Mouse (Mus musculus) embryonic facial prominence, embryonic 10.5 days (tissue): ENCODE data around the gene Dnah8. TPM values are rescaled to one million over a fixed set of nuclear protein-coding genes. Genes with fewer than 3 reads are reported as not detected.

Experiments
- DNase-seq: peaks from one replicate; pipeline ENCODE4 v3.0.0-alpha.2; 2017; ENCODE audit warnings: low spot score
- H3K27ac ChIP-seq: fragments of 300-500 bp; sonication (generic); replicated peaks from 2 replicates; pipeline ENCODE4 v1.5.1; 2016; ENCODE audit warnings: mild to moderate bottlenecking
- H3K27me3 ChIP-seq: fragments of 300-500 bp; sonication (generic); replicated peaks from 2 replicates; pipeline ENCODE4 v1.6.1; 2016; ENCODE audit warnings: low read depth, mild to moderate bottlenecking; ENCODE audit not compliant: poor library complexity, severe bottlenecking
- H3K36me3 ChIP-seq: fragments of 300-500 bp; sonication (generic); replicated peaks from 2 replicates; pipeline ENCODE4 v1.6.1; 2016; ENCODE audit warnings: mild to moderate bottlenecking, moderate library complexity
- H3K4me1 ChIP-seq: fragments of 300-500 bp; sonication (generic); 2 replicates; pipeline ENCODE4 v1.6.1; 2016
- H3K4me3 ChIP-seq: fragments of 300-500 bp; sonication (generic); 2 replicates; pipeline ENCODE4 v1.5.1; 2016; ENCODE audit warnings: mild to moderate bottlenecking, moderate library complexity
- H3K9me3 ChIP-seq: fragments of 300-500 bp; sonication (generic); 2 replicates; pipeline ENCODE4 v1.6.1; 2016; ENCODE audit warnings: mild to moderate bottlenecking
- WGBS: fragments of 180-500 bp; shearing (Covaris S2); methylation state at CpG from one replicate; pipeline ENCODE4 v1.1.7; 2016; 5-methylcytosine and 5-hydroxymethylcytosine counted together
- polyA plus RNA-seq: library from polyadenylated mRNA; unstranded; fragments of >200 nt; fragmentation: Nextera tagmentation; extraction: Ambion mirVana; gene quantifications from 2 replicates; pipeline ENCODE4 v1.2.1, GENCODE M21; 2016

The Dnah8 gene
- polyA plus RNA-seq, 1 experiment from 2014 or later, result 0.88 TPM

GRCm38 (mm10) chr17:30881001-30881400, 256.8 kb downstream of the Dnah8 start:
- Histone ChIP-seq H3K9me3 (0 out of 2 replicates have a peak, but pooled peaks cover 3% of the 10 kb centered on the region), H3K27ac (no peak overlapping the region), H3K4me1 (peaks cover 14% of the 10 kb centered on the region), H3K27me3 (peaks cover 7% of the 10 kb centered on the region), H3K36me3 (no peaks in the 10 kb centered on the region), H3K4me3 (no peak overlapping the region)
- DNase-seq, result no peak
- WGBS, result 52% methylated on average over 2 of the region's 2 CpGs

DNA sequence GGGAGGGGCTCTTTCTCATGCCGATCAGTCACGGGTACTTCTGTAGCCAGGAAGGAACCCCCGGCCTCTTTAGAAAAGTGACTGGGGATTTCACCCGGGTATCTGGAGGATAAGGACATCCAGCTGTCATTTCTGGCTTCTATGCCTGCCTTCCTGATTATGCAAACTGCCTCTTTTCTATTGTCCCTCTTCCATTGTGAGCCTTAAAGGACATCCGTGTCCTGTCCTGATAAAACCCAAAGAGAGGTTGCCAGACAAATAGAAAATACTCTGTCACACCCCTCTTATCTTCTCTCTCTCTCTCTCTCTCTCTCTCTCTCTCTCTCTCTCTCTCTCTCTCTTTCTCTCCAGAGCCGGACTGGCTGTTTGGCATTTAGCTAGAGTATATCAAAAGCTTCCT, 258.1 kb downstream of the Dnah8 start:
- Histone ChIP-seq H3K36me3 (no peaks in the 10 kb centered on the region), H3K9me3 (0 out of 2 replicates have a peak, but pooled peaks cover 3% of the 10 kb centered on the region), H3K27me3 (peaks cover 7% of the 10 kb centered on the region), H3K4me3 (no peak overlapping the region), H3K4me1 (peaks cover 14% of the 10 kb centered on the region), H3K27ac (no peak overlapping the region)
- DNase-seq, result no peak
- 8% methylated on average over 6 of the region's 6 CpGs for WGBS

DNA sequence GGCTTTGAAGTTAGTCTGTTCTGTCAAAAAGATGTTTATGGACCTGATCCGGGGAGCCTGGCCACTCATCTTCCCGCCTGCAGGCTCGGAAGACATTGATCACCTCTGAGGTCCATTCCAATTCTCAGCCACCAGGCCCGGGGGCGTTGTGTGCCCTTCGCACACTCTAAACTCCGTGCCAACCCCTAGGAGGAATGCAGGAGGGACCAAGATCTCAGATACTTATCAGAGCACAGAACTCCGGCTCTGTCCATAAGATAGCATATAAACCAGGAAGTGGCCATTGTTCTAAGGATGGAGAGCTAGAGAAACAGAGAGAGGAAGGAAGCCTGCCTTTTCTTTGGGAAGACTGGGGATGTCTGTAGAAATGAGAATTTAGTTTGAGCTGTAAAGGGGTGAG, 259.4 kb downstream of the Dnah8 start:
- WGBS, result 83% methylated on average over 8 of the region's 8 CpGs

DNA sequence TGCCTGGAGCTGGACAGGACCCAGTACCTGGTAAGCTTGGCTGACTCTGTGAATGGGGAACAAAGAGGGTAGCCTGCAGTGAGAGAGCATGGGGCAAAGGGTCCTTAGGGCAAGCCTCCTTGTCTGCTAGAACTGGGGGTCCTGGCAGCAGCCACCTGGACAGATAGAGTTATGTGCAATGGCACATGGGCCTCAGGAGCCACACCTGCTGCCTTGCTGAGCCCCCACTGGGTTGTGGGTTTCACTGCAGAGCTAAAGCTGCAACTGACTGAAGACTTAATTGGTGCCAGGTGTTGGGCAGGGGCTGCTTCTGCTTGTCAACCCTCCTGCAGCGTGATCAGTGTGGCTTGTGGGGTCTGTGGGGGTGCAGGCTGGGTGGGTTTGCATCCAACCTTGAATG, 267.9 kb downstream of the Dnah8 start:
- WGBS, result 20% methylated on average over 1 of the region's 1 CpGs
- H3K4me1 ChIP-seq, result peaks cover 19% of the 10 kb centered on the region
- no peak overlapping the region for H3K4me3 ChIP-seq
- no peak overlapping the region for H3K27ac ChIP-seq
- no peaks in the 10 kb centered on the region for H3K9me3 ChIP-seq
- no peaks in the 10 kb centered on the region for H3K27me3 ChIP-seq
- DNase-seq, result peak; percentile 54
- no peaks in the 10 kb centered on the region for H3K36me3 ChIP-seq

More for the DNA sequence above, 259.4 kb downstream of the Dnah8 start:
- DNase-seq, result no peak
- no peak overlapping the region for H3K27ac ChIP-seq
- H3K4me3 ChIP-seq, result no peak overlapping the region
- peaks cover 14% of the 10 kb centered on the region for H3K4me1 ChIP-seq
- H3K36me3 ChIP-seq, result no peaks in the 10 kb centered on the region
- H3K9me3 ChIP-seq, result 0 out of 2 replicates have a peak, but pooled peaks cover 3% of the 10 kb centered on the region
- peaks cover 7% of the 10 kb centered on the region for H3K27me3 ChIP-seq

GRCm38 (mm10) chr17:30892730-30893129, 268.6 kb downstream of the Dnah8 start:
- H3K4me3 ChIP-seq, result no peak overlapping the region
- H3K36me3 ChIP-seq, result no peaks in the 10 kb centered on the region
- peaks cover 19% of the 10 kb centered on the region for H3K4me1 ChIP-seq
- H3K27me3 ChIP-seq, result no peaks in the 10 kb centered on the region
- WGBS, result 36% methylated on average over 2 of the region's 2 CpGs
- no peak overlapping the region for H3K27ac ChIP-seq
- peak; percentile 26 for DNase-seq
- H3K9me3 ChIP-seq, result no peaks in the 10 kb centered on the region

- Histone ChIP-seq H3K9me3 (0 out of 2 replicates have a peak, but pooled peaks cover 3% of the 10 kb centered on the region), H3K4me1 (peaks cover 22% of the 10 kb centered on the region), H3K36me3 (no peaks in the 10 kb centered on the region), H3K4me3 (no peak overlapping the region), H3K27ac (no peak overlapping the region), H3K27me3 (peaks cover 29% of the 10 kb centered on the region)
- 32% methylated on average over 2 of the region's 2 CpGs for WGBS
- DNase-seq, result no peak
Measured at GRCm38 (mm10) chr17:30897075-30897474, 272.9 kb downstream of the Dnah8 start.

- Histone ChIP-seq H3K4me3 (peak within 1 kb of the TSS; percentile 62), H3K27me3 (peaks cover 53% of the 10 kb centered on the region), H3K4me1 (peaks cover 12% of the 10 kb centered on the region), H3K36me3 (no peaks in the 10 kb centered on the region), H3K27ac (peak within 1 kb of the TSS; percentile 65), H3K9me3 (0 out of 2 replicates have a peak, but pooled peaks cover 3% of the 10 kb centered on the region)
- WGBS, result under 1% methylated on average over 37 of the region's 37 CpGs
- peak; percentile 23 for DNase-seq
Measured at GRCm38 (mm10) chr17:30901627-30902026, 277.5 kb downstream of the Dnah8 start, which contains the start of gene Glp1r. TSS of gene Glp1r (plus strand) at chr17:30901817.

DNA sequence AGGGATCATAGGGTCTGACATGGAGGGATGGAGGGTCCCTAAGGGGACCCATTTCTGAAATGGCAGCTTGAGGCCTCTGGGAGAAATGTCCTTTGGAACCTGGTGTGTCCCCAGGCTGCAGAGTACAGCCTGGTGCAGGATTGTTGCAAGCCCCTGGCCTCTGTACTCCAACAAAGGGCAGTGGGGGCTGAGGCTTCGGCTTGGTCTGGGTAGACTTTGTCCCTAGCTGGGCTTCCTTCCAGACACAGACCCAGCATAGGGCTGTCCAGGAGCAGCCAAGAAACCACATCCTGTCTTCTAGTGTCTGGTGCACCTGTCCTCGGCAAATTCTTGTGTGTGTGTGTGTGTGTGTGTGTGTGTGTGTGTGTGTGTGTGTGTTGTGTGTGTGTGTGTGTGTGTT, 279.9 kb downstream of the Dnah8 start:
- Histone ChIP-seq H3K27me3 (peaks cover 53% of the 10 kb centered on the region), H3K27ac (no peak overlapping the region)

GRCm38 (mm10) chr17:30907577-30907976, 283.4 kb downstream of the Dnah8 start:
- Histone ChIP-seq H3K4me1 (peaks cover 8% of the 10 kb centered on the region; the same call in 1 of the 2 replicates), H3K27ac (no peak overlapping the region), H3K9me3 (no peaks in the 10 kb centered on the region), H3K36me3 (no peaks in the 10 kb centered on the region), H3K27me3 (peaks cover 19% of the 10 kb centered on the region), H3K4me3 (no peak overlapping the region)
- DNase-seq, result no peak
- 77% methylated on average over 4 of the region's 4 CpGs for WGBS

More for the DNA sequence above, 279.9 kb downstream of the Dnah8 start:
- no peak overlapping the region for H3K4me3 ChIP-seq
- no peaks in the 10 kb centered on the region for H3K36me3 ChIP-seq
- peaks cover 14% of the 10 kb centered on the region for H3K4me1 ChIP-seq
- 91% methylated on average over 2 of the region's 2 CpGs for WGBS
- DNase-seq, result no peak
- H3K9me3 ChIP-seq, result 0 out of 2 replicates have a peak, but pooled peaks cover 3% of the 10 kb centered on the region

- no peaks in the 10 kb centered on the region for H3K36me3 ChIP-seq
- H3K9me3 ChIP-seq, result no peaks in the 10 kb centered on the region
- no peak overlapping the region for H3K27ac ChIP-seq
- WGBS, result 89% methylated on average over 27 of the region's 27 CpGs
- no peak for DNase-seq
- H3K4me1 ChIP-seq, result peaks cover 8% of the 10 kb centered on the region; the same call in 1 of the 2 replicates
- H3K27me3 ChIP-seq, result no peaks in the 10 kb centered on the region
- no peak overlapping the region for H3K4me3 ChIP-seq
Measured at GRCm38 (mm10) chr17:30910866-30911731, 286.9 kb downstream of the Dnah8 start.

DNA sequence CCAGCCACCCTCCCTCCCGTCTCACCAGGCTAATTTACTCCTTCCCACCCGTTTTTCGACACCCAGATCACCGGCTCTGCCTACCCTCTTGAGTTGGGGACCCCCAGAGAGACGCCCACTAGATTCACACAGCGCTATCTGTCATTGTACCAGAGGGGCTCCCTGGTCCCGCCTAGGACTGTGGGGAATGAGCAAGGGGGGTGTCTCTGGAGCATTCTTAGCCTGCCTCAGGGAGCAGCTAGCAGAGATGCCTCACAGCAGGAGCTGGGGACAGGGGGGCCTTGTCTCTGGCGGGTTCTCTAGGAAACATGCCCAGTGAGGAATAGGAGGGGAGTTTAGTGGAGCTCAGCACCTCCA, 287.6 kb downstream of the Dnah8 start:
- Histone ChIP-seq H3K4me3 (no peak overlapping the region), H3K4me1 (peaks cover 8% of the 10 kb centered on the region; the same call in 1 of the 2 replicates), H3K27ac (no peak overlapping the region), H3K27me3 (no peaks in the 10 kb centered on the region), H3K9me3 (no peaks in the 10 kb centered on the region), H3K36me3 (no peaks in the 10 kb centered on the region)
- DNase-seq, result no peak
- 65% methylated on average over 8 of the region's 8 CpGs for WGBS

DNA sequence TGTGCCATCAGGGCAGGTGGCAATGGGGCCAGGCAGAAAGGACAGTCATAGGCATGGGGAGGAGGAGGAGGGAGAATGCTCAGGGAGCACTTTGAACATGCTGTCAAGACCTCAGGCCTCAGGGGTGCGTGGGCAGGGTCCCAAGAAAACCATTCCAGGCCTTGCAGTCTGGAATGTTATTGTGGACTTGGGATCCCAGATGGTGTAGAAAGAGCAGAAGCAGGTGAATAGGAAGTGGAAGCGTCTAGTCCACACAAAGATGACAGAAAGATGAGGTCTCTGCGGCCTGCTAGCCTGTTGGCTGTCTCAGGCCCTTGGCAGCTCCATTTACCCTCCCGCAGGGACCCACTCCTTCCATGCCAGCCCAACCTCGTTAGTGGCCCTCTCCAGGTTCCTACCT, 288.4 kb downstream of the Dnah8 start:
- DNase-seq, result no peak
- Histone ChIP-seq H3K9me3 (no peaks in the 10 kb centered on the region), H3K4me3 (no peak overlapping the region), H3K27ac (no peak overlapping the region), H3K36me3 (no peaks in the 10 kb centered on the region), H3K4me1 (peaks cover 8% of the 10 kb centered on the region; the same call in 1 of the 2 replicates), H3K27me3 (no peaks in the 10 kb centered on the region)
- WGBS, result 79% methylated on average over 5 of the region's 5 CpGs

- DNase-seq, result no peak
- Histone ChIP-seq H3K36me3 (no peaks in the 10 kb centered on the region), H3K9me3 (no peaks in the 10 kb centered on the region), H3K4me1 (peaks cover 4% of the 10 kb centered on the region; the same call in 1 of the 2 replicates), H3K4me3 (no peak overlapping the region), H3K27me3 (no peaks in the 10 kb centered on the region), H3K27ac (no peak overlapping the region)
Measured at GRCm38 (mm10) chr17:30914264-30914663, 290.1 kb downstream of the Dnah8 start.
